Mouse (Mus musculus) G1E (cell line): Measurements from ENCODE around the gene Xpo6.

Source experiments
- CTCF ChIP-seq: IDR thresholded peaks from 2 replicates; pipeline ENCODE4 v1.5.1; 2012; ENCODE audit warnings: low read depth, low read length, inconsistent platforms, mixed read lengths
- GATA1 ChIP-seq: IDR thresholded peaks from 2 replicates; pipeline ENCODE4 v1.6.1; 2012; ENCODE audit warnings: borderline replicate concordance, low read length, inconsistent platforms, mixed read lengths
- POLR2AphosphoS5 ChIP-seq: IDR thresholded peaks from 2 replicates; pipeline ENCODE4 v1.6.1; 2012; ENCODE audit warnings: low read depth, low read length, inconsistent platforms; ENCODE audit not compliant: insufficient replicate concordance
- TAL1 ChIP-seq: conservative IDR thresholded peaks from 2 replicates; pipeline ENCODE4 v1.6.1; 2012; ENCODE audit warnings: low read depth, low read length, inconsistent platforms, mixed read lengths

DNA sequence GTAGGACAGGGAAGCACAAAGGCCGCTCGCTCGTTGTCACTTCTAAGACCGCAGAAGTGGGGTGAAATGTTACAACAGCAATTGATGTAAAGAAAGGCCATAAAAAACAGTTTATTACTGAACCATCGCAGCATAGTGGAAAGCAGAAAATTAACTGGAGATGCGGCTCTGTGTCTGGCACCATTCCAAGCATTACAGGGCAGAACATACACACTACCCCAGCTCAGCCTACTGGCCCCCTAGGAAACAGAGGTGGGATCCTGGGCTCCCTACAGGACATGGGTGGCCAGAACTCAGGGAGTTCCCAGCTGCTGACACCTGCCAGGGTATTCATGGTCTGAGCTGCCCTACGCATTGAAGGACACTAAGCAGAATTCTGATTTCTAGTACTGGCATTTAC lies 141.4 kb downstream of the Xpo6 start:
- TF ChIP-seq TAL1: no peak
- TF ChIP-seq GATA1: no peak
- no peak for TF ChIP-seq CTCF
- no peak for TF ChIP-seq POLR2AphosphoS5
